Mouse (Mus musculus) hindbrain, embryonic 11.5 days (tissue): ENCODE results near the gene Olfr630. TPM values are rescaled to one million over a fixed set of nuclear protein-coding genes. Genes with fewer than 3 reads are reported as not detected.
"Not testable (repeated sequence)": the region's sequence is repeated elsewhere in the genome, so short reads cannot be mapped to it uniquely, and the experiment has no call there.

Experiments
- ATAC-seq: fragments of 200-750 bp; cut with Nextera tagmentation; 2 replicates; pipeline ENCODE4 v1.8.0; 2017; ENCODE audit warnings: mild to moderate bottlenecking, moderate TSS enrichment, moderate library complexity; ENCODE audit not compliant: low FRiP score
- DNase-seq: peaks from one replicate; pipeline ENCODE4 v3.0.0-alpha.2; 2015; ENCODE audit warnings: low spot score
- H3K27ac ChIP-seq: fragments of 300-500 bp; sonication (generic); 2 replicates; pipeline ENCODE4 v1.5.1; 2014; ENCODE audit warnings: mild to moderate bottlenecking, low read depth, low read length
- H3K27me3 ChIP-seq: fragments of 300-500 bp; sonication (generic); 2 replicates; pipeline ENCODE4 v1.6.1; 2014; ENCODE audit warnings: mild to moderate bottlenecking, low read length, moderate library complexity, mixed read lengths; ENCODE audit not compliant: control insufficient read depth, insufficient read depth
- H3K36me3 ChIP-seq: fragments of 300-500 bp; sonication (generic); 2 replicates; pipeline ENCODE4 v1.6.1; 2014; ENCODE audit warnings: mild to moderate bottlenecking, low read length, moderate library complexity, mixed read lengths; ENCODE audit not compliant: control insufficient read depth, insufficient read depth
- H3K4me1 ChIP-seq: fragments of 300-500 bp; sonication (generic); replicated peaks from 2 replicates; pipeline ENCODE4 v1.6.1; 2014; ENCODE audit warnings: low read length, mixed read lengths; ENCODE audit not compliant: control insufficient read depth, insufficient read depth
- H3K4me2 ChIP-seq: fragments of 300-500 bp; sonication (generic); replicated peaks from 2 replicates; pipeline ENCODE4 v1.6.1; 2014; ENCODE audit warnings: mild to moderate bottlenecking, low read depth, low read length
- H3K4me3 ChIP-seq: fragments of 300-500 bp; sonication (generic); 2 replicates; pipeline ENCODE4 v1.5.1; 2014; ENCODE audit warnings: low read depth, low read length
- H3K9ac ChIP-seq: fragments of 300-500 bp; sonication (generic); 2 replicates; pipeline ENCODE4 v1.6.1; 2014; ENCODE audit warnings: low read depth, low read length
- H3K9me3 ChIP-seq: fragments of 300-500 bp; sonication (generic); 2 replicates; pipeline ENCODE4 v1.6.1; 2016; ENCODE audit warnings: low read length; ENCODE audit not compliant: control insufficient read depth
- WGBS: fragments of 180-500 bp; shearing (Covaris S2); extraction: QIAGEN DNeasy Blood & Tissue Kit; methylation state at CpG from one replicate; pipeline ENCODE4 v1.1.7; 2014; 5-methylcytosine and 5-hydroxymethylcytosine counted together
- polyA plus RNA-seq: library from polyadenylated mRNA; unstranded; fragments of >200 nt; fragmentation: Nextera tagmentation; extraction: Ambion mirVana; gene quantifications from 2 replicates; pipeline ENCODE4 v1.2.1, GENCODE M21; 2014

Olfr630 gene
- polyA plus RNA-seq, 1 experiment from 2014 or later = not detected

GRCm38 (mm10) chr7:103744843-103745242, 12.3 kb downstream of the Olfr630 start, which contains the start of gene Olfr629:
Gene Olfr629 (minus strand): TSS chr7:103744943.
- H3K4me1 ChIP-seq = no peaks in the 10 kb centered on the region
- no peaks in the 10 kb centered on the region for H3K27me3 ChIP-seq
- no peak within 1 kb of the TSS for H3K4me2 ChIP-seq
- no peak within 1 kb of the TSS for H3K27ac ChIP-seq
- WGBS = 84% methylated on average over 2 of the region's 2 CpGs
- ATAC-seq (no peak), DNase-seq (no peak)
- H3K9ac ChIP-seq = no peak within 1 kb of the TSS
- no peaks in the 10 kb centered on the region for H3K9me3 ChIP-seq
- H3K36me3 ChIP-seq = no peaks in the 10 kb centered on the region
- H3K4me3 ChIP-seq = no peak within 1 kb of the TSS

- no peak within 1 kb of the TSS for H3K9ac ChIP-seq
- ATAC-seq = no peak
- no peaks in the 10 kb centered on the region for H3K36me3 ChIP-seq
- 90% methylated on average over 1 of the region's 1 CpGs for WGBS
- no peak for DNase-seq
- H3K9me3 ChIP-seq = no peaks in the 10 kb centered on the region
- no peak within 1 kb of the TSS for H3K4me3 ChIP-seq
- H3K27me3 ChIP-seq = no peaks in the 10 kb centered on the region
- H3K4me2 ChIP-seq = no peak within 1 kb of the TSS
- H3K27ac ChIP-seq = no peak within 1 kb of the TSS
- H3K4me1 ChIP-seq = no peaks in the 10 kb centered on the region
Measured at GRCm38 (mm10) chr7:103730074-103730473, 27.1 kb downstream of the Olfr630 start, which contains the start of gene Olfr628. Gene Olfr628 (plus strand): TSS chr7:103730374.

GRCm38 (mm10) chr7:103716398-103716797, 40.7 kb downstream of the Olfr630 start:
- H3K9ac ChIP-seq, ATAC-seq, H3K9me3 ChIP-seq, DNase-seq, H3K36me3 ChIP-seq, H3K4me2 ChIP-seq, H3K4me3 ChIP-seq, H3K27ac ChIP-seq, H3K27me3 ChIP-seq, H3K4me1 ChIP-seq: not testable (repeated sequence)
- WGBS = 100% methylated on average over 1 of the region's 1 CpGs

- no peak within 1 kb of the TSS for H3K27ac ChIP-seq
- H3K27me3 ChIP-seq = no peaks in the 10 kb centered on the region
- H3K4me2 ChIP-seq = no peak within 1 kb of the TSS
- no peaks in the 10 kb centered on the region for H3K4me1 ChIP-seq
- no peaks in the 10 kb centered on the region for H3K9me3 ChIP-seq
- no peak for ATAC-seq
- H3K4me3 ChIP-seq = no peak within 1 kb of the TSS
- H3K9ac ChIP-seq = no peak within 1 kb of the TSS
- DNase-seq = no peak
- H3K36me3 ChIP-seq = no peaks in the 10 kb centered on the region
Measured at GRCm38 (mm10) chr7:103714371-103714770, 42.8 kb downstream of the Olfr630 start, which contains the start of gene Olfr243. Gene Olfr243 (plus strand): TSS chr7:103714671.

GRCm38 (mm10) chr7:103712024-103712423, 45.1 kb downstream of the Olfr630 start:
- H3K4me2 ChIP-seq = no peak overlapping the region
- DNase-seq = no peak
- H3K4me3 ChIP-seq = no peak overlapping the region
- no peak overlapping the region for H3K27ac ChIP-seq
- no peaks in the 10 kb centered on the region for H3K27me3 ChIP-seq
- H3K36me3 ChIP-seq = no peaks in the 10 kb centered on the region
- 41% methylated on average over 2 of the region's 2 CpGs for WGBS
- no peak overlapping the region for H3K9ac ChIP-seq
- no peaks in the 10 kb centered on the region for H3K9me3 ChIP-seq
- no peak for ATAC-seq
- no peaks in the 10 kb centered on the region for H3K4me1 ChIP-seq

Other genes with a start within 250 kb of the Olfr630 start
- gene Olfr610, start 245.2 kb downstream of the Olfr630 start, polyA plus RNA-seq = not detected in 2 replicates
- not detected in 2 replicates for gene Olfr611, start 236.5 kb downstream of the Olfr630 start, polyA plus RNA-seq
- not detected in 2 replicates for gene Olfr612, start 214.6 kb downstream of the Olfr630 start, polyA plus RNA-seq
- gene Olfr613, start 209.3 kb downstream of the Olfr630 start, polyA plus RNA-seq = not detected in 2 replicates
- not detected in 2 replicates for gene Olfr615, start 201.3 kb downstream of the Olfr630 start, polyA plus RNA-seq
- gene Olfr616, start 188.2 kb downstream of the Olfr630 start, polyA plus RNA-seq = not detected in 2 replicates
- 0.29 TPM in 1 of 2 replicates, not detected in the other for gene Olfr617, start 184.3 kb downstream of the Olfr630 start, polyA plus RNA-seq
- 0.09 TPM in 1 of 2 replicates, not detected in the other for gene Olfr618, start 167.2 kb downstream of the Olfr630 start, polyA plus RNA-seq
- gene Olfr619, start 156.8 kb downstream of the Olfr630 start, polyA plus RNA-seq = not detected in 2 replicates
- not detected in 2 replicates for gene Olfr620, start 144.8 kb downstream of the Olfr630 start, polyA plus RNA-seq
- gene Olfr622, start 114.6 kb downstream of the Olfr630 start, polyA plus RNA-seq = not detected in 2 replicates
- gene Olfr623, start 93.6 kb downstream of the Olfr630 start, polyA plus RNA-seq = not detected in 2 replicates
- gene Olfr624, start 86.1 kb downstream of the Olfr630 start, polyA plus RNA-seq = 0.03 and 0.04 TPM in 2 replicates
- gene Olfr625-ps1, start 74.6 kb downstream of the Olfr630 start, polyA plus RNA-seq = not detected in 2 replicates
- gene Olfr243, start 42.7 kb downstream of the Olfr630 start, polyA plus RNA-seq = not detected in 2 replicates
- gene Olfr628, start 27.0 kb downstream of the Olfr630 start, polyA plus RNA-seq = not detected in 2 replicates
- not detected in 2 replicates for gene Olfr629, start 12.4 kb downstream of the Olfr630 start, polyA plus RNA-seq
- not detected in 2 replicates for gene Olfr69, start 14.3 kb upstream of the Olfr630 start, polyA plus RNA-seq
- gene Olfr68, start 22.4 kb upstream of the Olfr630 start, polyA plus RNA-seq = not detected in 2 replicates
- not detected in 2 replicates for gene Olfr67, start 34.5 kb upstream of the Olfr630 start, polyA plus RNA-seq
- gene Hbb-bt, start 56.7 kb upstream of the Olfr630 start, polyA plus RNA-seq = 658 and 732 TPM in 2 replicates
- gene Hbb-bs, start 70.8 kb upstream of the Olfr630 start, polyA plus RNA-seq = 266 and 269 TPM in 2 replicates
- gene Hbb-bh2, start 83.2 kb upstream of the Olfr630 start, polyA plus RNA-seq = not detected in 2 replicates
- 2,447 and 2,531 TPM in 2 replicates for gene Hbb-bh1, start 85.8 kb upstream of the Olfr630 start, polyA plus RNA-seq
- gene Hbb-y, start 95.9 kb upstream of the Olfr630 start, polyA plus RNA-seq = 10,698 and 10,834 TPM in 2 replicates
- gene Olfr66, start 128.9 kb upstream of the Olfr630 start, polyA plus RNA-seq = not detected in 2 replicates
- gene Olfr64, start 137.2 kb upstream of the Olfr630 start, polyA plus RNA-seq = not detected in 2 replicates
- not detected in 2 replicates for gene Olfr65, start 146.2 kb upstream of the Olfr630 start, polyA plus RNA-seq
- gene Olfr631, start 171.5 kb upstream of the Olfr630 start, polyA plus RNA-seq = not detected in 2 replicates
- 0.13 TPM in 1 of 2 replicates, not detected in the other for gene Olfr632, start 177.0 kb upstream of the Olfr630 start, polyA plus RNA-seq
- gene Olfr633, start 187.1 kb upstream of the Olfr630 start, polyA plus RNA-seq = not detected in 2 replicates
- gene Olfr635, start 213.8 kb upstream of the Olfr630 start, polyA plus RNA-seq = not detected in 2 replicates
- gene Olfr638, start 241.4 kb upstream of the Olfr630 start, polyA plus RNA-seq = not detected in 2 replicates